Mouse (Mus musculus) adrenal gland, adult 2 months (tissue): ENCODE results near the gene Shisa3. TPM values are rescaled to one million over a fixed set of nuclear protein-coding genes. Genes with fewer than 3 reads are reported as not detected.
A peak's percentile ranks its signal among the peaks of the same experiment; 100 is the strongest.

ENCODE experiments used
- DNase-seq: peaks from one replicate; pipeline ENCODE4 v3.0.0; 2021
- long read RNA-seq: library from polyadenylated mRNA; stranded (forward); transcript quantifications from one replicate; pipeline ENCODE4 v2.0.0, GENCODE M21; 2021
- polyA plus RNA-seq: library from polyadenylated mRNA; depleted of rRNA; stranded (reverse); fragments of >200 nt; gene quantifications from 2 replicates; pipeline ENCODE4 v1.2.3, GENCODE M21; 2012; rRNA removed
- total RNA-seq, 2 experiments: library from RNA; stranded (reverse); gene quantifications; 2 replicates each; pipeline ENCODE4 v1.2.3; 2021

Gene Shisa3
- total RNA-seq (under 1 TPM; 0.35 to 0.83 TPM), polyA plus RNA-seq (1.3 and 1.8 TPM in 2 replicates)
- long read RNA-seq, partial matches to known transcripts, result 0 of 3 reads
- long read RNA-seq, other reads (novel, unspliced or antisense), result 0 of 3 reads

DNA sequence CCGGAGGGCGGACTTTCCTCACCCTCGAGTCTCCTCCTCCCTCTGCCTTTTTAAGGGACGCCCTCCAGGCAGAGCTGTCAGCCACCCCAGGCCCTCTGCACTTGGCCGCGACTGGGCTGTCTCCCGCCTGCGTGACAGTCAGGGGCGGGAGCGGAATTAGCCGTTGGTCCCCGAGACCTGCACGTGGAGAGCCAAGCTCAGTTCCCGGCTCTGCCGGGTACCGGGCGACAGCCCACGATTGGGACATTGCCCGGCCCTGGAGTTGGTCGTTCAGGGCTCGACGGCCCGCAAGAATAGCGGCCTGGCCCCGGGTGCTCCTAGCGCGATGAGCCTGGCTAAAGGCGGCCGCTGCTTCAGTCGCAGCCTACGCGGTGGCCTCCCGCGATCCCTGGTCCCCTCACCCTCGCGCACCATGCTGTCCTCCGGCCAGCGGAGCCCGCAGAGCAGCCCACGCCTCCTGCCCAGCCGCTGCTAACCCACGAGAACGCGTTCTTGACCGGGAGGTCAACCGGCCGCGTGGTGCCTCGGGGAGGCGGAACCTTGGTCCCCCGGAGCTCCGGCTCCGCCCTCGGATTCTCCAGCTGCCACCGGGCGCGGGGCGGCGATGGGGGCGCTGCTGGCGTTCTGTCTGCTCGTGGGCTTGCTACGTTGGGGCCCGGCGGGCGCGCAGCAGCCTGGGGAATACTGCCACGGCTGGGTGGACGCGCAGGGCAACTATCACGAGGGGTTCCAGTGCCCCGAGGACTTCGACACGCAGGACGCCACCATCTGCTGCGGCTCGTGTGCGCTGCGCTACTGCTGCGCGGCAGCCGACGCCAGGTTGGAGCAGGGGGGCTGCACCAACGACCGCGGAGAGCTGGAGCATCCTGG is at the start of gene Shisa3:
Gene Shisa3 (plus strand): TSS at position 79 of the 870 bp plus-strand sequence.
- DNase-seq, result peak; percentile 64

DNA sequence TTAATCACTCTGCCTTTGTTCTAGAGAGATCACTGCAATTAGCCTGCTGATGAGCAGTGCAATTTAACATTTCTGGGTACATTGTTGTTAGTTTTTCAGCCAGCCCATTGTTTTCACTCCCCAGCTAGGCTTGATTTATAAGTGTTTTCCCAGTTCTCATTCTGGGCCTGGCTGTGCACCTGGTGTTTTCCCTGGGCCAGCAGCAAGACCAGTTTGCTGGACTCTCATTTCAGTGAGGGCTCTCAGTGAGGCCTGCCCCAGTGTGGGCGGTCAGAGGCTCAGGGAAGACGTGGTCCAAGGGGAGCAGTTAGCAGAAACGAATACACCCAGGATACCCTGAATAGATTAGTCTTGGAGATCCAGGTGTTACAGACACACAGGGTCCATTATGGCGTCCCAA is 49.0 kb upstream of the Shisa3 start:
- DNase-seq, result no peak

DNA sequence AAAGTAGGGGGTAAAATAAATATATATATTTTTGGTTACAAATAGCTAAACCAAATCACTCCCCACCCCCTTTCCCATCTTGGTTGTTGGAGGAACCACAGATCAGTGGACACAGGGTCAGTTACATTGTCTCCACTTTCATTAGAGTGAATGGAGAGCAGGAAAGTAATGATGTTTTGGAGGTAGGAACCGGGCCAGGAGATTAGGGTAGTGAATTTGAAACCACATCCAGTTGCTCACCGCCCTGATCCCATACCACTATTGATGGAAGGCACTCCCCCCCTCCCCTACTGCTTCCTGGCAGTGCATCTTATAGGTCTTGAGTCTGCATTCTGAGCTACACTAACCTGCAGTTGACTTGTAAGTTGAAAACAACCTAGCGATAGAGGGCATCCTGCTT is 48.6 kb upstream of the Shisa3 start:
- DNase-seq, result no peak

DNA sequence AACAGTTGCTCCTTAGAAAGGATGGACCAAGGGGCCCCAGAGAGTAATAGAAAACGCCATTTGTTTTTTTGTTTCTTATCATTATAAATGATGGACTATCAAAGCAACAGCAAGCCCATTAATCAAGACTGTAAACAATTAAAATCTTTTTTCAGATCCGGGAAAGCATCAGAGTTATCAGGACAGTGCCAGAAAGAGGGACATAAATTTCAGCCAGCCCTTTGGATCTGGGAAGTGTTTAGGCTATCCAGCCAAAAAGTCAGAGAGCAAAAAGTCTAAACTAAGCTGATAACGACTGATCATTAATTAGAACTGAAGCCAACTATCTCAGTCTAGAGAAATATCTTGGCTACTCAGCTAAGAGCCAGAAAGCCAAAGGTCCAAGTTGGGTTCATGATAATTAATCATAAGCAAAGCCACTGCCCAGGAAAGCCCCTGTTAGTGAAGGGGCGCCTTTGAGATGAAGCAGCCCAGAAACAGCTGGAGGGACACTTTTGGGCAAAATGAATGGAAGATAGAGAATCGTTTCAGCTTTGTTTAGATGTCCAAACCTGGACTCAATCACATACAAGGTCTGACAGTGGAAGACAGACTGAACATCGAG is 35.0 kb upstream of the Shisa3 start:
- DNase-seq, result no peak

DNA sequence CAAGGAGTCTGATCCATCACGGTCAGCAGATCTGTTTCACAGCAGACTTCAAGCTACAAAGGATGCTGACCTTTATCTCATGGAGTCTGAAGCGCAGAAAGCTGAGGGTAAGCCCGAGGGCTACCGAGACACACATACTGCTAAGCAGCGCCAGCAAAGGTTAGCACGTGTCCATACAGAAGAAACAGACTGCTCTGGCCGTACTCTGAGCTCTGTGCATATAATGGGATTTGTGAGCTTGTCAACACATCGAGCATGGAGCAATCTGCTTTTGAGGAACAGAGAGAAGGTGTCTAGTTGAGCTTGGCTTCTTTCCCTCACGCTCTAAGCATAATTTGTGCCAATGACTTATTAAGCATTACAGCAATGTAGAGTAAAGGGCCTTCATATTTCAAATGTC is 33.6 kb upstream of the Shisa3 start:
- no peak for DNase-seq

DNA sequence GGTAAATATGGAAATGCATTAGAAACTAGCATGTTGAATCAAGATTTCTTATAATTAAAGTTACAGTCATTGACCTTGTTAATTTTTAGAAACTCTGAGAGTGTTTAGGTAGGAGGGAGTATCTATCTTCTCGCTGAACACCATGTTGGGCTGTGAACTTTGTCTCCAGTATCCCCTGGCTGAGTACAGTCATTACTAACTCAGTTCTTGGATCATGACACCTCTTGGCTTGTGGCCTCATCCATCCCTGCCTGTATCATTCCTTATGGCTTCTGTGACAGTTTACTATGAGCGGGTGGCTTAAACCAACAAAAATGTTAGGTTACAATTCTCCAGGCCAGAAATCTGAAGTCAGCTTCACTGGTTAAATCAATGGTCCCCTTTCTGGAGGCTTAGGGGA is 32.0 kb upstream of the Shisa3 start:
- no peak for DNase-seq

DNA sequence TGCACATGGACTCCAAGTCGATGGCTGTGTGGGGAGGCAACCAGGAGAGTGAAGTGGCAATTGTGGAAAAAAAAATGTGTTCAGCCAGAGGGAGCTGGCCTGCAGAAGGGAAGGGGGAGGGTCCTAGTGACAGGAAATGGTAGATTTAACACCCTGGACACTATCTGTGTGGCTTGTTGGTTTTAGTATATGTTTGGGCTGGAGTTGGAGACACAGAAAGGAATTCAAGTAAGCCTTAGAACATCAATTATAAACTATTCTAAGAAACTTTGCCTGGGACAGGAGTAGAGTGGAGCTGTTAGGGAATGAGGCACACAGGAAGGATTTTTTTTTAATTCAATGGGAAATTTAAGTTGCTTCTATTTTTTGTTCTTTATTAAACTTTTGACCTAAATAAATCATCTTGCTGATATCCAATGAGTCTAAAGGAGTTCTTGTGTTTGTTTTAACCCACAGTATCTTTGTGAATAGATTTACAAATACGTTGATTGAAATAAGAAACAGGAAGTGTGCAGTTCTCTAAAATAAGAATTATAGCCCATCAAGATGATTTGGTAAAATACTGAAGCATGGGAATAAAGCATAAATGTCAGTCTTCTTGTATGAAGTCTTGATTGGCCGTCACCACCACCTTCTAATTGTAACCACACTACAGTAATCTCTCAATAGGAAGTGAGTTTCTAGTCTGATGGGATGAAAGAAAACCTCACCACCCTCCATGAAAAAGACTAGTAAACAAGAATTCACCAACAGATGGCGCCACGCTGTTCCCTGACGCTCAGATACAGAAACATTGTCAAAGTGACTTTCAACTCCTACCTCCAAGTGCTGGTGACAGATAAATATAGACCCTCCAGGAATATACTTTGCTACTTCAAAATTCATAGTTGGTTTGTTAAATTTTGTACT is 27.7 kb upstream of the Shisa3 start:
- DNase-seq, result no peak

DNA sequence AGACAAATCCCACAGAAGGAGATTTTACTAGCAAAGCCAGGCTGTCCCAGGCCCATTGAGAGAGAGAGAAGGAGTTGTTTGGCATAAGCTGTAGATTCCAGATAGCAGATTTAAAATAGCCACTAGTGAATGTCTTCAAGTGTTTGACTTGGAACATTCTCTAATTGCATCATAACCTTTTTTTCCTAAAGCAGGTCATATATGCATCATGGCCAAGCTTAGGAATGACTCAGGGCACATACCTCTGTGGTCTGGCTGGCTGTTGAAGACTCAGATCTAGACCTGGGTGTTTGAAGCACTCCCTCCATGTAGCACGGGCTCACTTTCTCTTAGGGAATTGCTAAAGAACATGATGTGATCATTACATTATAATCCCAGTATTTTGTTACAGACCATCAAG is 12.6 kb upstream of the Shisa3 start:
- no peak for DNase-seq

DNA sequence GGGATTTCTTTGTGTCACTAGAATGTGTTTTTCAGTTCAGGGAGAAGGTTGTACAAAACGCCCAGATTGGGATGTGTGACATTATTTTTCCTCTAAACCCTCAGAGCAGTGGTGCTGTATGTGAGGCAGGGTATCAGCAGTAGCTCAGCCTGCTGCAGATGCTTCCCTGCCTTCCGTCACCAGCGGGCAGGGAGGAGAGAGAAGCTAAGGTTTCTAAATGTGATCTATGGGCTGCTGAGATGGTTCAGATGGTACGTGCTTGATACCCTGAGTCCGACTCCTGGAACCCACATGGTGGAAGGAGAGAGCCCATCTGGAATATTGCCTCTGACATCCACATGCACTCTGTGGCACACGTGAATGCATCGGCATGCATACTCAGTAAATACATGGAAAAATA is 12.1 kb upstream of the Shisa3 start:
- DNase-seq, result no peak

DNA sequence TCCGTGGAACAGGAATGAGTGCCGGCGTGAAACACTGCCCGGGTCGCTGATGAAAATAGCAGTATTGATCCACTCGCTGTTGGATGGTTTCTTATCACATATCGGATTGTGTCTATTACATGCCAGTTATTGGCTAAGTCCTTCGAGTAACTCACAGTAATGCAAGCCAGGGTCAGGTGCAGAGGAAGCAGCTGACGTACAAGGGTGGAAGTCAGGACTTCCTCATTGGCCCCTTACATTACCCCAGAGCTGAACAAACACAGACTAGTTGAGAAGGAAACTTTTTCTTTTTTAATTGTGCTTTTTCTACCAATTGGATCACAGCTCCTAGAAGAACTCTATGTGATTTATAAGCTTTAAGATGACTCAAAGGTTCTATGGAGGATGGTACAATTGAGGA is 7.7 kb upstream of the Shisa3 start:
- no peak for DNase-seq

DNA sequence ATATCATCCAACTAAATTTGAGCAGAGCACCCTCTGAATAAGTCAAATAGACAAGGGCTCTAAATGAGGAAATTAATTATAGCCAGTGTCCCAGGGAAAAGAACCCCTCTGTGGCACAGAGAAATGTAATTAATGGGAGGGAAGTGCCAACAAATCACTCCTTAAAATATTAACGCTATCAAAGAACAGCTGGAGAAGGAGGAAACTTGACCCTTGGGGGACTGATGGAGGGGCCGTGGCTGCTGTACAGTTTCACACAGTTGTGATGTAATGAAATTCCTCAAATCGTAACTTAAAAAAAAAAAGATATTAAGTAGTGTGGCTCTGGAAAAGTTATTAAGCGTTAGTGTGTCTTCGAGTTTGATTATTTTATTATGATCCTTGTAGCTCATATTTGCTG is 1.7 kb upstream of the Shisa3 start:
- no peak for DNase-seq

DNA sequence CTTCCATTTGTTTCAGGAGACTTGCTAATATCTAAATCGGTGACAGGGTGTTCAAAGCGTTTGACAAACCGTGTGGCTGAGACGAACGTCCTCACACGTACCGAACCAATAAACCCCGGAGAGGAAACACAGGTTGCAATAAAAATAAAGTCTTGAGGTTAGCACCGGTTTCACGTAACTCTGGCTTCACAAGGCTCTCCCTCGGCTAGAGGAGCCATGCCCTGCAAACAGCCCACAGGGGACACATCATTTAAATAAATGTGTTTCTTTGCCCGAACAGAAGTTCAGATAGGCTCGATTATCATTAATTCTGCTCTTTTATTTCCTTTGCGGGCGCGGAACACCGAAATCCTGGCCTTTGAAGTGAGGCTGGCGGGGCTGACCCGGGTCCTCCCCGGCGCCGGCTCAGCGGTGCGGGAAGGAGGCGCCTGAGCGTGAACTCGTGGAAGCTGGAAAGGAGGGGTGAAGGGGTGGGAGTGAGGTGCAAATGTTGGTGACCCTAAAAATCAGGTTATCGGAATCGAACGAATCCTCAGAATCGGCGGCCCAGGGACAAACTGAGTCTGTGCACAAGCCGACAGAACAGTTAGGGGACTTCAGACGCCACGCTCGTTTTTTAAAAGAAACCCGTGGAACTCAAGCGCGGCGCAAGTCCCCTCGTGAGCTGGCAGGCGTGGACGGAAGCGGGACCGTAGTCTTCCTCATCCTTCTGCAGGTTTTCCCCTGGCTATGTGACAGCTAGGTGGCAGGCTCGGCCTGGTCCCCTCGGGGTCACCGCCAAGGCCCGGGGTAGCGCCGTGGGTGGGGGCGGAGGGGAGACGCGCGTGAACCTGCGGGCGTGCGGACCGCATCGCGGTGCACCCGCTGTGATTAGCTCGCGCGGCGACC is 522 bp upstream of the Shisa3 start:
- peak; percentile 37 for DNase-seq

DNA sequence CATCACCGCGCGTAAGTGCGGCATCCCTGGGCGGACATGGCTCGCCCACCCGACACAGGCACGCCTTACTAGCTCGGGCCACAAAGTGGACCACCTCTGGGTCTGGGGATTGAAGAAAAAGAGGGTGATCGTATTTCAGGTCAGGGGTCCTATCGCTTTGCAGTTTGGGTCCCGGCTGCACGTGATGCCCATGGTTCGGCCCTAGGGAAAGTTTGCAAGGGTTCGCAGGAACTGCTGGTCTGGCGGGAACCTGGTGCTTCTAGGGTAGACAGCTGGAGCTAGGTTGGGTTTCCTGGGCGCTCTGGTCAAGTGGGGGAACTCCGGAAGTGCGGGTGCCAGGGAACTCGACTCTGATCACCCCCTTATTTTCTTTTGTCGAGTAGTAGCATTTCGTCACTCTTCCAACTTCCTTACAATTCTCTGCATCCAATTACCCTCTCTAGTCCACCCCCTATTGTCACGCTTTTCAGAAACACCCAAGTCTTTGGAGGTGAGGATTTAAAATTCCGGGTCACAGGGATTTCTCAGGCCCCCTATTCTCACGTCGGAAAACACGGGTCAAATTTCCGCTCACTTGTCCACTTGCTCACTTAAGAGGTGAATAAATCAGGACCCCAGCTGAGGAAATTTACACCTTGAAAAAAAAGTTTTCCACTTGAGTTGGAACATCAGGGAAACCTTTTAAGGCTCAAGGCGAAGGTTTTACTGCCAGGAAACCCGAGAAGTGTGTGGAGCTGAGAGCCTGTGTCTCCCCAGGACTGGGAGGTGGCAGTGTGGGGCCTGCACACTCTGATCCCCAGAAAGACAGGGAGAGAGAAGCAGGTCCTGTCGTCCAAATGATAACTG is 1.2 kb downstream of the Shisa3 start:
- DNase-seq, result no peak

DNA sequence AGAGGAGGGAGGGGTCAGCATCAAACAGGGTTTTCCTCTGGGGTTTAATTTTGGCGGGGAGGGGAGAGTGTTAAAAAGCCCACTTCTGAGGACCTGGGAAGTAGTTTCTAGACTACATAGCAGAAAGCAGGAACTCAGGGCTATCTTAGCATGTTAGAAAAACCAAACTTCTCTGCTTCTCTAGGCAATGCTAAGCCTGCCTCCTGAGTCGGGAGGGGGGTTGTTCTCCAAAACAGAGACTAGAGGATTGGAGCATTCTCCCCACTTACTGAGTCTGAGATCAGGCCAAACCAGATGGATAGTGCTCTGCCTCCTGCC is 1.8 kb downstream of the Shisa3 start:
- DNase-seq, result no peak

DNA sequence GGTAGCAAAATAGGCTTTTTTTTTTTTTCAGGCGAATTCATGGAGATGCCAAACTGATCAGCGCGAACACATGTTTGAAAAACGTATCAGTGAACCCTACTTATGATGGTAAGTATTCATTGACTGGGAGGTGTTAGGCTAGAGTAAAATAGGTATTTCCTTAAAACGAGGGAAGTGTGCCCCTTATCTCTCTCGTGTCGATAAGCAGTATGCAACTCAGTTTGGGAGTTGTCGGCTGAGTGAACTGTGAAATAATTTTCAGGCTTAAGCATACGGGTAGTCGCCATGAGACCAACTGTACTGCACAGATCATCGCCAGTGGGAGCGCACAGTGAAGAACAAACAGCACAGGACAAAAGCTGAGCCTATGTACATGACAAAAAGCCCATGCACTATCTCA is 13.5 kb downstream of the Shisa3 start:
- DNase-seq, result no peak

DNA sequence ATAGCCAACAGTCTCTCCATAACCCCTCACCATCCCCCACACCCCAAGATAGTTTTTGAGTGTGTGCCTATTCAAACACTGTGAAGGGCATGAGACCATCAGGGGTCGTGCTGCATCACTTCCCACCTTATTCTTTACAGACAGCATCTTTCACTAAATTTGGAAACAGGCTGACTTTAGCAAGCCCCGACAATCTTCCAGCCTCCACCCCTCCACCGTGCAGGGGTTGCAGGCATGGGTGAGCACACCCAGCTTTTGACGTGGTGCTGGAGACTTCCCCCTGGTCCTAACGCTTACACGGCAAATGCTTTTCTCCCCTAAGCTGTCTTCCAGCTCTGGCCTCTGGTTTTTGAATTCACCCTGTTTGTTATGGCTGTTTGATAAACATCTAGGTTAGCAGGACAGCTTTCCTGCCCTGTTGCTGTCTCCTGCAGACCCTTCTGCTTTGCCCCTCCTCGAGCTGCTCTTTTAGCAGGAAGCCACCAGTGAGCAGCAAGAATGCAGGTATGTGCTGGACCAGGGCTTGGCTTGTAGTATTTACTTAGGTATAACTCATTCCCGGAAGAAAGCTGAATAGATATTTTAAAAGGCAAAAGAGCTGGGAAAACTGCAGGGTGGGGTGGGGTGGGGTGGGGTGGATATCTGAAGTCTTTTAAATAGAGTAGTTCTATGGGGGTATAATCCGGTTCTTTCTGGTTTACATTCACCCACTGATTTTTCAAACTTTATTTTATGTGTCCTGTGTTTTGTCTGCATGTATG is 20.7 kb downstream of the Shisa3 start:
- no peak for DNase-seq

DNA sequence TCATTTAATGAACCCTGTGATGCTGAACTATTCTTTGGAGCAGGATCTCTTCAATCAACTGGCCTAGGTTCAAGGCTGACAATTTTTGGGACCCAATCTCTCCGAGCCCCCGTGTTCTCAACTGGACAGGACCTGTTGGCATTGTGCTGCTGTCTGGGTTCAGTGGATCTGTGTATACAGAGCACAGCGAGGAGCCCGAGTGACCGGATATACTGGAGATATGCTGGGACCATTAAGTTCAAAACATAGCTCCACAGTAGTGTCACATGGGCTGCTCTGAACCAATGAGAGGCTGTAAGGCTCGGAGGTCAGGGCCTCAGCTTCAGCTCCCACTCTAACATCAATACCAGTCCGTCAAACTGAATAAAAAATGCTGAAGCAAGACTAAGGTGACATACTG is 21.8 kb downstream of the Shisa3 start:
- no peak for DNase-seq

DNA sequence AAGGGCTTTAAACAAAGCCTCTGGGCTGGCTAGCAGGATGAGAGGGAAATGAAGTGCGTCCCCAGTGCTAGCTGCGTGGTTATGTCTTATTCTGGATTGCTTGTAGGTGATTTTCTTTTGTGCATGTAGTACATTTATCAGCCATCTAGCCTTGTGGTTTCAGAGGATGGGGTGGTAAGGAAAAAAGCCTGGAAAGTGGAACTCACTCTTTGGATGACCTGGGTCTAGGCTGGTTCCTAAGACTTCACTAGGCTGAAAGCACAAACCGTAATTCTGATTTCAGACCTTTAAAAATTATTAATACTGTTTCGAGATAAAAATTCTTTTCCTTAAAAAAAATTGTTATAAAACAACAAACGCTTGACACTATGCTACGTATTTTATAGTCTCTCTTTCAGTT is 22.2 kb downstream of the Shisa3 start:
- no peak for DNase-seq

DNA sequence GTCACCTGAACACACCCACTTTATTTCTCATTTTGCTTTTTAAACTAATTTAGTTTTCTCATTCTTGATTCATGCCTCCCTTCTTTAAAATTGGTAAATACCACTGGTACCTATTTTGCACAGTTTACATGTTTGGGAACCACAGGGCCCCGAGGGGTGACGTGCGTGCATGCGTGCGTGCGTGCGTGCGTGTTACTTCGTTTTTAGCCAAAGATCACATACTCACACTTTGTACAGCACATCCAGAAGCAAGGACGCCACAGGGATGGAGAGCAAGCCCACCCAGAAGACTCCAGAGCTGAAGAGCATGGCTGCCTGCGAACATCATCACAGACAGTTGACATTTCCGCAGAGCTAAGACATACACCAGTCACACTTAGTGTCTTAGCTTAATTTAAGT is 23.6 kb downstream of the Shisa3 start:
- no peak for DNase-seq
